Comparison of ENCODE assay signal across 25 mouse cellular contexts in the genomic region with DNA sequence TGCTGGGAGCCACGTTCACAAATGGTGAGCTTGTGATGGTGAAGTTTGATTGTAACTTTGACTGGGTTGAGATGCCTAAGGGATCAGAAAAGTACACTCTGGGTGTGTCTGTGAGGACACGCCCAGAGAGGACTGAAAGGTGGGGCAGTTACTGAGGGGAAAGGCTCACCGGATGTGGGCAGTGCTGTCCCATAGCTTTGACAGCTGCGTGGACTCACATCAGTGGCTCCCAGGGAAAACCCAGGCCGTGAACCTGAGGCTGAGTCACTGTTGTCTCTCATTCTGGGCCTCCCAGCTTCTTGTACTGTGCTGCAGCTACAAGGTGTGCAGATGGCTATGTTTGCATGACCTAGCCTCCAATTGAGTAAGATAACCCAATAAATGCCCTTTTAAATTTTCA. TPM values are rescaled to one million over a fixed set of nuclear protein-coding genes. Genes with fewer than 3 reads are reported as not detected.
"Had no signal": no experiment of that assay in that cellular context is flagged by ENCODE, and none has a peak within 500 bp of the region (broad histone marks: within the 10 kb centered on the region; RNA-seq: fewer than 3 reads in every experiment).

No protein-coding gene starts in this region.

- H3K4me1 ChIP-seq: kidney, embryonic 15.5 days; limb, embryonic 15.5 days; midbrain, embryonic 15.5 days; neural tube, embryonic 15.5 days had no signal

- ATAC-seq: liver, embryonic 12.5 days; midbrain, embryonic 15.5 days had no signal

- DNase-seq: kidney, adult 18-20 months; kidney, postnatal 14 days; lung, embryonic 14.5 days; lung, postnatal 10 days; lung, postnatal 4 days; right cerebral cortex, postnatal 4 days; spleen, adult 18-20 months; thymus, adult 2 months; thymus, postnatal 25 days had no signal

- H3K36me3 ChIP-seq: kidney, embryonic 15.5 days; limb, embryonic 15.5 days; liver, embryonic 12.5 days; midbrain, embryonic 15.5 days; neural tube, embryonic 15.5 days had no signal

- H3K4me3 ChIP-seq: kidney, embryonic 15.5 days; left cerebral cortex, adult 2 months; limb, embryonic 15.5 days; liver, embryonic 12.5 days; midbrain, embryonic 15.5 days; neural tube, embryonic 15.5 days had no signal

- H3K9me3 ChIP-seq: kidney, embryonic 15.5 days; limb, embryonic 15.5 days; liver, embryonic 12.5 days; midbrain, embryonic 15.5 days; neural tube, embryonic 15.5 days had no signal

- H3K27ac ChIP-seq: kidney, embryonic 15.5 days; left cerebral cortex, adult 2 months; limb, embryonic 15.5 days; liver, embryonic 12.5 days; midbrain, embryonic 15.5 days; neural tube, embryonic 15.5 days had no signal

- H3K9ac ChIP-seq: kidney, embryonic 15.5 days; limb, embryonic 15.5 days; liver, embryonic 12.5 days; lung, embryonic 14.5 days; midbrain, embryonic 15.5 days; neural tube, embryonic 15.5 days had no signal

- H3K27me3 ChIP-seq: limb, embryonic 15.5 days; midbrain, embryonic 15.5 days; neural tube, embryonic 15.5 days had no signal

- H3K4me2 ChIP-seq: kidney, embryonic 15.5 days; limb, embryonic 15.5 days; liver, embryonic 12.5 days; lung, embryonic 14.5 days; midbrain, embryonic 11.5 days; midbrain, embryonic 15.5 days; neural tube, embryonic 15.5 days had no signal

RNA-seq across cellular contexts. Expression of gene 1700001K19Rik, which starts 43.1 kb away (rescaled TPM):
- total RNA-seq: layer of hippocampus, adult 8-10 months; layer of hippocampus, postnatal 25 days; left cerebral cortex, adult 2 months; left cerebral cortex, postnatal 14 days; megakaryocyte, adult 5-6 weeks had no signal
- polyA plus RNA-seq: large intestine, adult 2 months; liver, embryonic 12.5 days; liver, embryonic 16.5 days; lung, embryonic 14.5 days; midbrain, embryonic 15.5 days; neural tube, embryonic 11.5 days; stomach, embryonic 14.5 days; urinary bladder, adult 2 months had no signal
